Mouse (Mus musculus) stomach, postnatal 0 days (tissue): Measurements from ENCODE around the gene Tns3. TPM values are rescaled to one million over a fixed set of nuclear protein-coding genes. Genes with fewer than 3 reads are reported as not detected.
A peak's percentile ranks its signal among the peaks of the same experiment; 100 is the strongest.

Experiments used
- ATAC-seq: fragments of 200-750 bp; cut with Nextera tagmentation; 2 replicates; pipeline ENCODE4 v1.8.0; 2017; ENCODE audit not compliant: low FRiP score, low TSS enrichment
- DNase-seq: peaks from one replicate; pipeline ENCODE4 v3.0.0-alpha.2; 2016; ENCODE audit warnings: low spot score
- H3K27ac ChIP-seq: fragments of 300-500 bp; sonication (generic); replicated peaks from 2 replicates; pipeline ENCODE4 v1.5.1; 2014; ENCODE audit warnings: mild to moderate bottlenecking, control low read depth
- H3K27me3 ChIP-seq: fragments of 300-500 bp; sonication (generic); 2 replicates; pipeline ENCODE4 v1.6.1; 2014; ENCODE audit warnings: low read length; ENCODE audit not compliant: control insufficient read depth, insufficient read depth
- H3K36me3 ChIP-seq: fragments of 300-500 bp; sonication (generic); 2 replicates; pipeline ENCODE4 v1.6.1; 2014; ENCODE audit warnings: low read length, mixed read lengths; ENCODE audit not compliant: control insufficient read depth, insufficient read depth
- H3K4me1 ChIP-seq: fragments of 300-500 bp; sonication (generic); replicated peaks from 2 replicates; pipeline ENCODE4 v1.6.1; 2014; ENCODE audit warnings: antibody characterized with exemption; ENCODE audit not compliant: control insufficient read depth, insufficient read depth
- H3K4me2 ChIP-seq: fragments of 300-500 bp; sonication (generic); replicated peaks from 2 replicates; pipeline ENCODE4 v1.6.1; 2014; ENCODE audit warnings: low read depth, mild to moderate bottlenecking, control low read depth, moderate library complexity
- H3K4me3 ChIP-seq: fragments of 300-500 bp; sonication (generic); 2 replicates; pipeline ENCODE4 v1.5.1; 2014; ENCODE audit warnings: low read depth, low read length, control low read depth
- H3K9ac ChIP-seq: fragments of 300-500 bp; sonication (generic); 2 replicates; pipeline ENCODE4 v1.6.1; 2014; ENCODE audit warnings: mild to moderate bottlenecking, low read length, control low read depth, mixed read lengths
- H3K9me3 ChIP-seq: fragments of 300-500 bp; sonication (generic); 2 replicates; pipeline ENCODE4 v1.6.1; 2016; ENCODE audit warnings: low read length; ENCODE audit not compliant: control insufficient read depth
- CTCF ChIP-seq: IDR thresholded peaks from 2 replicates; pipeline ENCODE4 v1.5.1; 2016; ENCODE audit warnings: antibody characterized with exemption, low read depth, mild to moderate bottlenecking, moderate library complexity
- EP300 ChIP-seq: optimal IDR thresholded peaks from 2 replicates; pipeline ENCODE3; 2016; ENCODE audit warnings: antibody characterized with exemption
- WGBS: fragments of 180-500 bp; shearing (Covaris S2); extraction: QIAGEN DNeasy Blood & Tissue Kit; methylation state at CpG from one replicate; pipeline ENCODE4 v1.1.7; 2014; 5-methylcytosine and 5-hydroxymethylcytosine counted together
- polyA plus RNA-seq: library from polyadenylated mRNA; unstranded; fragments of >200 nt; fragmentation: Nextera tagmentation; extraction: Ambion mirVana; gene quantifications from 2 replicates; pipeline ENCODE4 v1.2.1, GENCODE M21; 2015

Tns3 gene
- polyA plus RNA-seq, 1 experiment from 2014 or later = 10.4 TPM

DNA sequence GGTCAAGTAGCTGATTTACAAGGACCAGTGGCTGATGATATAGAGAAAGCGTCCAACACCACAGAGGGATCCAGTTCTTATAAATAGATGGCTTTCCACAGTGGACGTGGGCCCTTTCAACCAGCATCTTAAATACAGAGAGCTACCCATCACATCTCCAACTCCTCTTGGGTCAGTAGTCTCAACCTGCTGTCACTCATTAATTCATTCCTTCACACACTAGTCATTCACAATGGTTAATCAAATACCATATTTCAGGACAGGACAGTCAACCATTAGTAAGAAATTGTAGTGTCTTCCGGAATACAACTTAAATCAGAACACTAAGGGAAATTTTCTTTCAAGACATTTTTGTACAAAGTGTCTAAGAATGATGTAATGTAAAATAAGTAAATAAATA lies 76.4 kb downstream of the Tns3 start:
- H3K4me2 ChIP-seq = no peak overlapping the region
- H3K9me3 ChIP-seq = no peaks in the 10 kb centered on the region
- ATAC-seq (no peak), DNase-seq (no peak)
- H3K4me3 ChIP-seq = no peak overlapping the region
- H3K4me1 ChIP-seq = peaks cover 3% of the 10 kb centered on the region; the same call in 1 of the 2 replicates
- 91% methylated on average over 3 of the region's 3 CpGs for whole genome bisulfite sequencing
- no peak overlapping the region for H3K27ac ChIP-seq
- no peaks in the 10 kb centered on the region for H3K36me3 ChIP-seq
- TF ChIP-seq CTCF (no peak), EP300 (no peak)
- no peak overlapping the region for H3K9ac ChIP-seq
- H3K27me3 ChIP-seq = no peaks in the 10 kb centered on the region

DNA sequence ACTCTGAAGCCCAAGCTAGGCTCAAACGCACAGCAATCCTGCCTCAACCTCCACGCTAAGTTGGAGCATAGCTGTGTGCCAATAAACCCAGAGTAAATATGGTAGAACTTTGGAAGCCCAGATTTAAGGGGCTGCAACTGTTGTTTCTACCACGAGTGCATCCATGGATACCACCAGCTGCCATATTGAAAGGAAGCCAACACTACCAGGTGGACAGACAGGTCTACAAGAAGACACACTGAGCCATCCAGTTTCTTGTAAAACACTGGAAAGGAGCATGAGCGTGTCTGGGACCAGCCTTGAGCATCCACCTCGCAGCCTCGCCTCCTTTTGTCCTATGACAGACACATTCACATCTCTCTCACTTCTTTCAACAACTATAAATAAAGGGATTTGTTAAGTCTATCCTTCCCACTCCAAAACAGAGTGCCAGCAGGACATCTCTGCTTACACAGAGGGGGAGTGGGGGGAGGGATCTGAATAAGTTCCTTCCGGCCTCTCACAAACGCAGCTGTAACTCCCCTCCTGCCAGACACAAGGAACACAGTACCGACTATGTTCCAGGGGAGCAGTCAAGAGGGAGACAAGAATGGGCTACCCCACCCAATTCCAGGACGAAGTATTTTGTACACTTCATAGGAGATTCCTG lies 77.2 kb downstream of the Tns3 start:
- H3K36me3 ChIP-seq = no peaks in the 10 kb centered on the region
- no peak overlapping the region for H3K4me2 ChIP-seq
- 48% methylated on average over 10 of the region's 10 CpGs for WGBS
- no peak for TF ChIP-seq EP300
- no peak for TF ChIP-seq CTCF
- H3K9me3 ChIP-seq = no peaks in the 10 kb centered on the region
- no peak overlapping the region for H3K9ac ChIP-seq
- H3K4me3 ChIP-seq = no peak overlapping the region
- H3K27me3 ChIP-seq = no peaks in the 10 kb centered on the region
- ATAC-seq = no peak
- peaks cover 3% of the 10 kb centered on the region; the same call in 1 of the 2 replicates for H3K4me1 ChIP-seq
- no peak for DNase-seq
- no peak overlapping the region for H3K27ac ChIP-seq

DNA sequence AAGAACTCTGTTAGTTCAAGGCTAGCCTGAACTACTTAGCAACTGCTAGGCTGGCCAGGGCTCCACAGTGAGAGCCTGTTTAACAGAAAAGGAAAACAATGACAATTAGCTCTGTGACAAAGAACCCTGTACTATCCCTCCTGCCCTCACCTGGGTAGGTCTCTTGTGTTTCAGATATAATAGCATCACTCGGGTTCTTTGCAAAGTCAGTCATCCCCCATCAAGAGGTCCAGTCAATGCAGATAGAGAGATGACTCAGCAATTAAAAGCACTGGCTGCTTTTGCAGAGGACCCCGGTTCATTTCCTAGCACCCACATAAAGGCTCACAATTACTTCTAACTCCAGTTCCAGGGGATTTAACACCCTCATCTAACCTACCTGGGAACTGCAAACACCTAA lies 78.0 kb downstream of the Tns3 start:
- Histone ChIP-seq H3K27ac (no peak overlapping the region), H3K9ac (no peak overlapping the region), H3K4me1 (peaks cover 3% of the 10 kb centered on the region), H3K9me3 (no peaks in the 10 kb centered on the region), H3K4me2 (no peak overlapping the region), H3K36me3 (no peaks in the 10 kb centered on the region), H3K27me3 (no peaks in the 10 kb centered on the region), H3K4me3 (no peak overlapping the region)
- TF ChIP-seq CTCF (no peak), EP300 (no peak)
- ATAC-seq = no peak
- DNase-seq = no peak
- 56% methylated on average over 2 of the region's 2 CpGs for WGBS

DNA sequence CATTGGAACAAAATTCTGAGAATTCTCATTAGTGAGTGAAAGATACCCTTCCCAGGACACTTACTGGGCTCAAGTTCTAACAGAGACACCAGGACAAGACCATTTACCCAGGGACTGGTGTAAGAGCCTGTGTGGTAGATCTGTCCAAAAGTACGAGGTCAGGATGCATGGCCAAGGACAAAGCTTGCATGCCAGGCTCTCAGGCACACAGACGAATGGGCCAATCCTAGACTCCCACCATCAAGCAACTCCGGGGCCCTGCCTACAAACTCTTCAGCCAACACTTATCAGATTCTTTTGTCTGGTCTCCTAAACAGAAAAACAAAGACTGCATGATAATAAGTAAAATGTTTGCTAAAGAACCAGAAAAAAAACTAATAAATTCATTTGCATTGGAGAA lies 78.6 kb downstream of the Tns3 start:
- Histone ChIP-seq H3K27me3 (no peaks in the 10 kb centered on the region), H3K27ac (no peak overlapping the region)

DNA sequence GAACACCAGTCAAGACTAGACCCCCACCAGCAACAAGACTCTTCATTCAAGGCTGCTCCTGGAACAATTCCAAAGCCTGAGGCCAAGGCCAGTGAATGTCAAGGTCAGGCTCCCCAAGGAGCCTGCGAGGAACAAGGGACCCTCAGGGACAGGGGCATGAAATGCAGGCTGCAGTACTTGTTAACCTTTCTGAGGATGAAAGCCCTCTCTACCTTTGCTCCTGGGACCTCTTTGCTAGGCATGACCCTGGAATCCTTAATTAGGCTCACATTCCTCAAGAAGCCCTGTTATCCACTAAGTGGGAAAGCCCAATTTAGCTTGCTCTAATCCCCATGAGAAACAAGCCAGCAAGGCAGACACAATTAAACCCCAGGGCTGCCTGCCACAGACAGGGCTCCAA lies 79.4 kb downstream of the Tns3 start:
- 43% methylated on average over 1 of the region's 1 CpGs for WGBS
- Histone ChIP-seq H3K4me2 (no peak overlapping the region), H3K4me1 (peaks cover 3% of the 10 kb centered on the region), H3K36me3 (no peaks in the 10 kb centered on the region), H3K9ac (no peak overlapping the region), H3K4me3 (no peak overlapping the region), H3K9me3 (no peaks in the 10 kb centered on the region), H3K27me3 (no peaks in the 10 kb centered on the region), H3K27ac (peak overlapping the region; percentile 18; the same call in 1 of the 2 replicates)
- no peak for DNase-seq
- no peak for ATAC-seq
- no peak for TF ChIP-seq EP300
- no peak for TF ChIP-seq CTCF

More for the DNA sequence above, 78.6 kb downstream of the Tns3 start:
- Histone ChIP-seq H3K9me3 (no peaks in the 10 kb centered on the region), H3K4me3 (no peak overlapping the region), H3K9ac (no peak overlapping the region), H3K4me1 (peaks cover 3% of the 10 kb centered on the region), H3K4me2 (no peak overlapping the region), H3K36me3 (no peaks in the 10 kb centered on the region)
- ATAC-seq (no peak), DNase-seq (no peak)
- TF ChIP-seq CTCF (no peak), EP300 (no peak)
- 79% methylated on average over 3 of the region's 3 CpGs for WGBS

DNA sequence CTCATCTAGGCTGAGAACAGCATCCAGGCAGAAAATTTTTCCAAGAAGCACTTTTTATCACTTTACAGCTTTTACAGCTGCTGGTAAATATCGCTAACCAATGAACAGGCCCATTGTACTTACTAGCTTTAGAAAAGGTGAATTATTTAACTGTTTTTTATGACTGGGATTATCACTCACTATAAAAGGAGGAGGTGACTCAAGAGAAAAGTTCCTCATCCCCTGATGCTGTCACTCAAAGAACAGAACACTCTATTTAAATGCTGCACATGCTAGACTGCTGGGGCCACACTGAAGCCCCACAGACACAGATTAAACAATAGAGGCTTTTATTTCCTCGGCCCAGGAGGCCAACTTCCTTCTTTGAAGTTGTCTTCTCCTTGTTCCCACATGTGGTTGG lies 80.0 kb downstream of the Tns3 start:
- no peak overlapping the region for H3K9ac ChIP-seq
- no peak overlapping the region for H3K27ac ChIP-seq
- H3K9me3 ChIP-seq = no peaks in the 10 kb centered on the region
- WGBS = 61% methylated on average over 2 of the region's 2 CpGs
- H3K4me1 ChIP-seq = peaks cover 3% of the 10 kb centered on the region
- DNase-seq = no peak
- no peak overlapping the region for H3K4me3 ChIP-seq
- no peaks in the 10 kb centered on the region for H3K27me3 ChIP-seq
- no peaks in the 10 kb centered on the region for H3K36me3 ChIP-seq
- ATAC-seq = no peak
- no peak for TF ChIP-seq EP300
- TF ChIP-seq CTCF = no peak
- no peak overlapping the region for H3K4me2 ChIP-seq
